Mouse (Mus musculus): ENCODE measurements around the gene Ltbr.
"Not testable (repeated sequence)": the region's sequence is repeated elsewhere in the genome, so short reads cannot be mapped to it uniquely, and the experiment has no call there.

The Ltbr gene

DNA sequence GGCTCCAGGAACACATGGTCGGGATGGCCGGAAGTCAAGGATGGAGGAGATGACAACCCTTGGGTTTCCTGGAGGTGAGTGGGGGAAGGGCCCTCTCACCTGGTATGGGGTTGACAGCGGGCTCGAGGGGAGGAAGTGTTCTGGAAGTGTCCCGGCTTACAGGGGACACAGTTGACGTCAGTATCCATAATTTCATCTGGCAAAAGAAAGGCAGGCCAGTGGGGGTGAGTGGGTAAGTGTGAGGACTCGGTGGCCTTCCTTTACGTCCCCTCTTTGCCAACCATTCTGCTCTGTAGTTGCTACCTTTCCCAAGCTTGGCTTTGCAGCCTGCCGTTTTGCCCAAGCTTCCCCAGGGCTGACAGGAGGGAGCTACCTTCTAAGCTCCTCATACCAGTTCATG is 1.5 kb downstream of the Ltbr start:
- no peak for DNase-seq (ENCODE audit: low spot score)

- DNase-seq (ENCODE audit: low spot score): no peak
These were observed 4.3 kb downstream of the Ltbr start for GRCm38 (mm10) chr6:125309406-125309805.

DNA sequence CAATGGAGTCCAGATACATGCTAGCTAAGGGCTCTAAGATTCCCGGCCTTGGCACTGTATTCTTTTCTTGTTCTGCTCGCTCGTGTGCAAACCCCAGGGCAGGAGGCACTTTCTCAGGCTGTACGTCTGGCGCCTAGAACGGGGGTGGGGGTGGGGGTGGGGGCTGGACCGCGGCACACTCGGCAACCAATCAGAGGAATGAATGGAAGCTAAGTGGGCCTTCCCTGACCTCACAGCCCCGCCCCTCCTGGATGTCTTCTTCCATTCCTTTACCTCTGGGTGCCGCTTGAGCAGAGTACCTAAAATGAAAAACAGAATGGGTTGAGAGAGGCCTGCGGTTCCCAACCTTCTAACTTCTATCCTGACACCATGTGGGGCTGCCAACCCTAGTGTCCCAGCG is 4.8 kb downstream of the Ltbr start:
- no peak for DNase-seq (ENCODE audit: low spot score)

DNA sequence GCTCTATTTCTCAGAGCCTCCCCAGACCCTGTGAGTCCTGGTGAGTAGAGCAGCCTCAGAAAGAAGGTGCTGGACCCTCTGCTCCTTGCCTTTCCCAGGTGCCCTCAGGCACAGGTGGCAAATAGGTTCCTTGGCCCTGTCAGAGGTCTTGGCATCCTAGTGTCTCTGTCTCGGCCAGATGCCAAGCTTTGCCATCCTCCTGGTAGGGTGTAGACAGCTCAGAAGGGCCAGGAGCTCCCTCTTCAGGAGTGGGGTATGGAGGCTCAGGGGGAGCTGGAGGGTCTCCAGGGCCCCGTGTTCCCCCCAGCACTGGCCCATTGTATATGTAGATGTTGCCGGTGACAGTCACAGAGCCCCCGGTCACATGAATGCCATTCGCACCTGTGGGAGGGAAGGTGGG is 6.6 kb downstream of the Ltbr start:
- DNase-seq (ENCODE audit: low spot score): no peak

GRCm38 (mm10) chr6:125305465-125305864 is 8.2 kb downstream of the Ltbr start:
- DNase-seq (ENCODE audit: low spot score): no peak

- DNase-seq (ENCODE audit: low spot score): not testable (repeated sequence)
These were observed 9.3 kb downstream of the Ltbr start for GRCm38 (mm10) chr6:125304408-125304807.

DNA sequence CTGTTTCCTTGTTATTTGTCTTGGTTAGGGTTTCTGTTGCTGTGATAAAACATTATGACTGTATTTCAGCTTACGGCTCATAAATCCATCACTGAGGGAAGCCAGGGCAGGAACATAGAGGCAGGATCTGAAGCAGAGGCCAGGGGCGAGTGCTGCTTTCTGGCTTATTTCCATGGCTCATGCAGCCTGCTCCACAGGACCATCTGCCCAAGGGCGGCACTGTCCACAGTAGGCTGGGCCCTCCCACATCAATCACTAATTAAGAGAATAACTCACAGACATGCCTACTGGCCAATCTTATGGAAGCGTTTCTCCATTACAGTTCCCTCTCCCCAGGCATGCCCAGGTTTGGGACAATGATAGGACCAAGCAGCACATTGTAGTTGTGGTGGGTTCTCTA is 10.4 kb downstream of the Ltbr start:
- no peak for DNase-seq (ENCODE audit: low spot score)

DNA sequence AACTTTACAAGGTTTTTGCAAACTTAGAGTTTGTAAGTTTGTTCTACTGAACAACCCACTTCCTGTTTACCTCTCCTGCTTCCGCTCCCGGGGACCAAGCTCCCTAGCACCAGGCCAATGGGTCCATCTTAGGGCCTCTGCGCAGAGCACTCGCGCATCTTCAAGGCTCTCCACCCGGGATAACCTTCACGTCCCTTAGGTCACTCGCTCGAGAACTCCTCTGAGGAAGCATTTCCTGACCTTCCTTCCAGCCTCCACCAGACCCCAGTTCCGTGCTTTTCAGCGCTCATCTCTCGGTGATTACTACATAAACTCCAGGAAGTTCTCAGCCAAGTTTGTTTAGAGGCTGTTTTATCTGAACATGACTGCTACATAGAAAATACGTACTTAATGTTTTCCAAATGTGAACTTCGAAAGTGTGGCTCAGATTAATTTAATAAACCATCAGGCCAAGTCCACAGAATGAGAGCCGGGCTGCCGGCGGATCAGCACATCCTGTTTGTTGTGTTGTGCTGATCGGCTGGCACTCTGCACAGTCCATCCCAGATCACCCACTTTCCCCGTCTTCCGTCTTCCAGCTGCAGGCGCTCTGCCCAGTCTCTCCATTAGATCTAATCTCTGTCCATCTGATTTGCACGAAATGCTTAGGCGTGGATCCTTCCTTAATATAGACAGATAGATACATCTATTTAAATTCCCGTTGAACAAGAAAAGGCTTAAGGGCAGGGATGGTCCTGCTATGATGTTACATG is 11.3 kb downstream of the Ltbr start:
- DNase-seq (ENCODE audit: low spot score): no peak

DNA sequence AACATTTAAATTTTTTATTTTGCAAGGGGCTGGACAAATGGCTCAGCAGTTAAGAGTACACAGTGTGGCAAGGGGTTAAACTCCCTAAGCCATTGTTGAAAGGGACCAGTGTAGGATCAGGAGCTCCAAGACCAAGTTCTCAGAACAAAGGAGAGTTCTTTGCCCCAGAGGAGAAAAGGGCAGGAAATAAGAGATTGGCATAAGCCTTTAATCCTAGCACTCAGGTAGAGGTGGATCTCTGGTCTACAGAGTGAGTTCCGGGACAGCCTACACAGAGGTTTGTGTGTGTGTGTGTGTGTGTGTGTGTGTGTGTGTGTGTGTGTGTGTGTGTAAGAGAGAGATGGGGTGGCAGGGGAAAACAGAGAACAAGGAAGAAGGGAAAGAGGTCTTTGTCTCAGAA is 12.7 kb downstream of the Ltbr start:
- no peak for DNase-seq (ENCODE audit: low spot score)

- DNase-seq (ENCODE audit: low spot score): no peak
These were observed 16.4 kb downstream of the Ltbr start for GRCm38 (mm10) chr6:125297149-125297820.

GRCm38 (mm10) chr6:125294049-125294448 is 19.6 kb downstream of the Ltbr start:
- DNase-seq (ENCODE audit: low spot score): no peak

- no peak for DNase-seq (ENCODE audit: low spot score)
These were observed 21.4 kb downstream of the Ltbr start for GRCm38 (mm10) chr6:125292256-125292655.

- DNase-seq (ENCODE audit: low spot score): no peak
These were observed 22.4 kb downstream of the Ltbr start for GRCm38 (mm10) chr6:125291329-125291728.

DNA sequence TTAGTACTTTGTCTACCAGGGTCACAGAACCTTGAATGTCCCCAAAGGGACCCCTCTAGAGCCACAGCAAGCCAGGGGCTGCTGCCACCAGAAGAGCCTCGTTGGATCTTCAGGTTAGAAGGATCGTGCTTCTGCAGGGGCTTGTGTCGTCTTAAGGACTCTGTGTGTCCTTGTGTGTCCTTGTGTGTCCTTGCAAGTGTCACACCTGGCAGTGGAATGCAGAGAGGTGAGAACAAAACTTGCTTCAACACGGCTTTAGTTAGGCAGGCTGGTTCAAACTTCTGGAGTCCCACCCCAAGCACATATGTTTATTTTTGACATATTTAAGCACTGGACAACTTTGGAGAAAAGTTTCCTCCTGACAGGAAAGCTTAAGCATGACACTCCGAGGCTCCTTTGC is 25.0 kb downstream of the Ltbr start:
- no peak for DNase-seq (ENCODE audit: low spot score)

DNA sequence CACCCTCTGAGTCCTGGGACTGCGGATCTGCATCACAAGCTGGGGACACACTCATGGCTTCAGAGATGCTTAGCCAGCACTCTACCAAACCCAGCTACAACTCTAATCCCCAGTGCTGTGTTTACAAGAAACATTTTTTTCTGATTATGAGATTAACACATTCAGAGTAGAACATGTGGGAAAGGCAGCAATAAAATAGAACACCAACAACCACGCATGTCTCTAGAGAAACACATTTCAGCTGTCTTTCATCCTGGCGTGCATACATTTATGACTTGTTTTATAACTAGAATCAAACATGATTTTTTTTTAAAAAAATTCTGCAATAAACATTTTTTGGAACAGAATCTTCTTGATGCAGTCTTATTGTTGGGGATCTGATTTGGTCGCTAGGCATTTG is 26.7 kb downstream of the Ltbr start:
- DNase-seq (ENCODE audit: low spot score): no peak

GRCm38 (mm10) chr6:125285890-125286289 is 27.8 kb downstream of the Ltbr start, which contains the start of gene Tuba3a:
Gene Tuba3a (minus strand): TSS chr6:125286042.
- no peak for DNase-seq (ENCODE audit: low spot score)

- no peak for DNase-seq (ENCODE audit: low spot score)
These were observed 28.9 kb downstream of the Ltbr start for GRCm38 (mm10) chr6:125284751-125285150.

GRCm38 (mm10) chr6:125284250-125284649 is 29.4 kb downstream of the Ltbr start:
- DNase-seq (ENCODE audit: low spot score): no peak

DNA sequence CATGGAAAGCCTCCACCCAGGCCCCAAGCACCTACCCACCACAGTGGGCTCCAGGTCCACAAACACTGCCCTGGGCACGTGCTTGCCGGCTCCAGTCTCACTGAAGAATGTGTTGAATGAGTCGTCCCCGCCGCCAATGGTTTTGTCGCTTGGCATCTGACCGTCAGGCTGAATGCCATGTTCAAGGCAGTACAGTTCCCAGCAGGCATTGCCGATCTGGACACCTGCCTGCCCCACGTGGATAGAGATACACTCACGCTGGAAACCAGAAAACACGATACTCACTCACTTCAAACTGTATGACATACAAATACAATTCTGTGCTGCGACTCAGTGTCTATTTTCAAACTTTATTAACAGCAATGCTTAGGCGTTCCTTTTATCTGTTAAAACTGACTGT is 31.0 kb downstream of the Ltbr start:
- DNase-seq (ENCODE audit: low spot score): not testable (repeated sequence)

- no peak for DNase-seq (ENCODE audit: low spot score)
These were observed 34.0 kb downstream of the Ltbr start for GRCm38 (mm10) chr6:125279729-125280128.

GRCm38 (mm10) chr6:125274841-125275563 is 38.7 kb downstream of the Ltbr start:
- DNase-seq (ENCODE audit: low spot score): no peak

GRCm38 (mm10) chr6:125272228-125272785 is 41.4 kb downstream of the Ltbr start:
- DNase-seq (ENCODE audit: low spot score): no peak

All from left cerebral cortex, adult 11 months (tissue).